Comparison of ENCODE assay signal across 16 mouse cellular contexts in genomic region chr5:73376491-73376890, GRCm38 (mm10). TPM values are rescaled to one million over a fixed set of nuclear protein-coding genes. Genes with fewer than 3 reads are reported as not detected.
"Had no signal": no experiment of that assay in that cellular context is flagged by ENCODE, and none has a peak within 500 bp of the region (broad histone marks: within the 10 kb centered on the region; RNA-seq: fewer than 3 reads in every experiment).

No protein-coding gene starts in this region.

- DNase-seq: kidney, adult 8-10 months; kidney, postnatal 10 days; kidney, postnatal 36 days; layer of hippocampus, postnatal 36 days; liver, embryonic 13.5 days; lung, adult 2 months; lung, postnatal 14 days; lung, postnatal 4 days; right cerebral cortex, adult 18-20 months; right cerebral cortex, postnatal 14 days; spleen, adult 18-20 months; thymus, postnatal 25 days had no signal

RNA-seq across cellular contexts. Expression of gene Cwh43, which starts 29.4 kb away (rescaled TPM):
- total RNA-seq: liver, adult 2 months; megakaryocyte progenitor cell, adult 5-6 weeks; megakaryocyte-erythroid progenitor cell, adult 5-6 weeks; monocyte, adult 5-6 weeks had no signal

RNA-seq across cellular contexts. Expression of gene Ociad2, which starts 35.7 kb away (rescaled TPM):
- total RNA-seq: monocyte, adult 5-6 weeks had no signal
